Mouse (Mus musculus) thymus, adult 2 months (tissue): ENCODE measurements around the gene Fgf18.

Source experiments
- CTCF ChIP-seq: fragments of 200-500 bp; IDR thresholded peaks from 2 replicates; pipeline ENCODE4 v1.5.1; 2012; ENCODE audit warnings: mild to moderate bottlenecking, control low read depth, low read length, moderate library complexity, borderline replicate concordance; ENCODE audit not compliant: control insufficient read depth, poor library complexity, insufficient read depth; ENCODE audit errors: extremely low read depth
- POLR2A ChIP-seq: fragments of 200-500 bp; IDR thresholded peaks from 2 replicates; pipeline ENCODE4 v1.6.1; 2012; ENCODE audit warnings: mild to moderate bottlenecking, low read length, control low read depth, moderate library complexity; ENCODE audit not compliant: control insufficient read depth, poor library complexity, insufficient read depth; ENCODE audit errors: extremely low read depth

DNA sequence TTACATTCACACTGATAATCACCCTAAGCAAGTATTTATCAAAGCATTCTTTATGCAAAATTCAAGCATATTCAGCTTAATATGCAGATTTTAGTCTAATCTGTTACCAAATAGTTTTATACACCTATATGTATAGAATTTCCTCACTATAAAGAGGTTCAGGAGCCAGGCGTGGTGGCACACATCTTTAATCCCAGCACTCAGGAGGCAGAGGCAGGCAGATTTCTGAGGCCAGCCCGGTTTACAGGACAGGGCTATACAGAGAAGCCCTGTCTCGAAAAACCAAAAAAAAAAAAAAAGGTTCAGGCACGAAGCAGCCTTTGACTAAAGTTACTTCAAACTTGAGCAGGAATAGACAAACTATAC is 4.6 kb upstream of the Fgf18 start:
- TF ChIP-seq POLR2A (no peak), CTCF (no peak)
